Mouse (Mus musculus): ENCODE measurements around the gene S1pr2. TPM values are rescaled to one million over a fixed set of nuclear protein-coding genes. Genes with fewer than 3 reads are reported as not detected.
A peak's percentile ranks its signal among the peaks of the same experiment; 100 is the strongest.

The S1pr2 gene
- polyA plus RNA-seq, 1 experiment from 2014 or later: 10.3 TPM

GRCm38 (mm10) chr9:20991587-20991986 is 15.0 kb upstream of the S1pr2 start:
- Histone ChIP-seq H3K4me1 (ENCODE audit: control insufficient read depth, insufficient read depth, low read length) (peaks cover 4% of the 10 kb centered on the region), H3K27me3 (ENCODE audit: control insufficient read depth, insufficient read depth, low read depth, low read length) (no peaks in the 10 kb centered on the region; the same call in 1 of the 2 replicates), H3K36me3 (ENCODE audit: control insufficient read depth, insufficient read depth, low read length) (no peaks in the 10 kb centered on the region), H3K4me3 (ENCODE audit: low read depth, low read length) (no peak overlapping the region), H3K9ac (ENCODE audit: low read depth, low read length) (no peak overlapping the region), H3K4me2 (ENCODE audit: low read length) (no peak overlapping the region), H3K27ac (ENCODE audit: low read length) (no peak overlapping the region), H3K9me3 (replicated peaks; ENCODE audit: control insufficient read depth, low read length, poor library complexity, severe bottlenecking) (no peaks in the 10 kb centered on the region)
- 98% methylated on average over 4 of the region's 4 CpGs for WGBS
- no peak for ATAC-seq

GRCm38 (mm10) chr9:20990861-20991260 is 14.3 kb upstream of the S1pr2 start:
- H3K4me2 ChIP-seq (ENCODE audit: low read length): peak overlapping the region; percentile 32
- no peak overlapping the region for H3K27ac ChIP-seq (ENCODE audit: low read length)
- H3K36me3 ChIP-seq (ENCODE audit: control insufficient read depth, insufficient read depth, low read length): no peaks in the 10 kb centered on the region
- peak overlapping the region; percentile 34; the same call in 1 of the 2 replicates for H3K9ac ChIP-seq (ENCODE audit: low read depth, low read length)
- H3K4me1 ChIP-seq (ENCODE audit: control insufficient read depth, insufficient read depth, low read length): peaks cover 4% of the 10 kb centered on the region
- WGBS: 6% methylated on average over 10 of the region's 10 CpGs
- no peaks in the 10 kb centered on the region; the same call in 1 of the 2 replicates for H3K27me3 ChIP-seq (ENCODE audit: control insufficient read depth, insufficient read depth, low read depth, low read length)
- ATAC-seq: no peak
- no peaks in the 10 kb centered on the region for H3K9me3 ChIP-seq (replicated peaks; ENCODE audit: control insufficient read depth, low read length, poor library complexity, severe bottlenecking)
- no peak overlapping the region for H3K4me3 ChIP-seq (ENCODE audit: low read depth, low read length)

- Histone ChIP-seq H3K27me3 (ENCODE audit: control insufficient read depth, insufficient read depth, low read depth, low read length) (no peaks in the 10 kb centered on the region; the same call in 1 of the 2 replicates), H3K4me1 (ENCODE audit: control insufficient read depth, insufficient read depth, low read length) (peaks cover 4% of the 10 kb centered on the region), H3K4me3 (ENCODE audit: low read depth, low read length) (no peak overlapping the region), H3K9me3 (replicated peaks; ENCODE audit: control insufficient read depth, low read length, poor library complexity, severe bottlenecking) (no peaks in the 10 kb centered on the region), H3K36me3 (ENCODE audit: control insufficient read depth, insufficient read depth, low read length) (no peaks in the 10 kb centered on the region), H3K27ac (ENCODE audit: low read length) (no peak overlapping the region), H3K9ac (ENCODE audit: low read depth, low read length) (no peak overlapping the region), H3K4me2 (ENCODE audit: low read length) (no peak overlapping the region)
- no peak for ATAC-seq
- 19% methylated on average over 7 of the region's 7 CpGs for WGBS
Measured at GRCm38 (mm10) chr9:20987953-20988352, 11.4 kb upstream of the S1pr2 start.

GRCm38 (mm10) chr9:20986952-20987686 is 10.5 kb upstream of the S1pr2 start:
- no peak overlapping the region for H3K4me3 ChIP-seq (ENCODE audit: low read depth, low read length)
- H3K4me1 ChIP-seq (ENCODE audit: control insufficient read depth, insufficient read depth, low read length): peaks cover 4% of the 10 kb centered on the region
- 59% methylated on average over 15 of the region's 15 CpGs for WGBS
- no peak overlapping the region for H3K9ac ChIP-seq (ENCODE audit: low read depth, low read length)
- no peak for ATAC-seq
- H3K36me3 ChIP-seq (ENCODE audit: control insufficient read depth, insufficient read depth, low read length): no peaks in the 10 kb centered on the region
- H3K4me2 ChIP-seq (ENCODE audit: low read length): no peak overlapping the region
- no peaks in the 10 kb centered on the region; the same call in 1 of the 2 replicates for H3K27me3 ChIP-seq (ENCODE audit: control insufficient read depth, insufficient read depth, low read depth, low read length)
- no peak overlapping the region for H3K27ac ChIP-seq (ENCODE audit: low read length)
- no peaks in the 10 kb centered on the region for H3K9me3 ChIP-seq (replicated peaks; ENCODE audit: control insufficient read depth, low read length, poor library complexity, severe bottlenecking)

GRCm38 (mm10) chr9:20983169-20983568 is 6.6 kb upstream of the S1pr2 start:
- Histone ChIP-seq H3K4me3 (ENCODE audit: low read depth, low read length) (no peak overlapping the region), H3K4me2 (ENCODE audit: low read length) (no peak overlapping the region), H3K27ac (ENCODE audit: low read length) (no peak overlapping the region), H3K9ac (ENCODE audit: low read depth, low read length) (no peak overlapping the region), H3K9me3 (replicated peaks; ENCODE audit: control insufficient read depth, low read length, poor library complexity, severe bottlenecking) (no peaks in the 10 kb centered on the region), H3K4me1 (ENCODE audit: control insufficient read depth, insufficient read depth, low read length) (no peaks in the 10 kb centered on the region), H3K36me3 (ENCODE audit: control insufficient read depth, insufficient read depth, low read length) (no peaks in the 10 kb centered on the region), H3K27me3 (ENCODE audit: control insufficient read depth, insufficient read depth, low read depth, low read length) (no peaks in the 10 kb centered on the region; the same call in 1 of the 2 replicates)
- 73% methylated on average over 5 of the region's 5 CpGs for WGBS
- no peak for ATAC-seq

- H3K9me3 ChIP-seq (replicated peaks; ENCODE audit: control insufficient read depth, low read length, poor library complexity, severe bottlenecking): no peaks in the 10 kb centered on the region
- no peak overlapping the region for H3K9ac ChIP-seq (ENCODE audit: low read depth, low read length)
- H3K27ac ChIP-seq (ENCODE audit: low read length): no peak overlapping the region
- H3K4me2 ChIP-seq (ENCODE audit: low read length): no peak overlapping the region
- H3K4me1 ChIP-seq (ENCODE audit: control insufficient read depth, insufficient read depth, low read length): no peaks in the 10 kb centered on the region
- no peaks in the 10 kb centered on the region for H3K36me3 ChIP-seq (ENCODE audit: control insufficient read depth, insufficient read depth, low read length)
- 61% methylated on average over 3 of the region's 3 CpGs for whole genome bisulfite sequencing
- H3K27me3 ChIP-seq (ENCODE audit: control insufficient read depth, insufficient read depth, low read depth, low read length): no peaks in the 10 kb centered on the region
- no peak overlapping the region for H3K4me3 ChIP-seq (ENCODE audit: low read depth, low read length)
- no peak for ATAC-seq
Measured at GRCm38 (mm10) chr9:20982171-20982570, 5.6 kb upstream of the S1pr2 start.

GRCm38 (mm10) chr9:20979769-20980168 is 3.2 kb upstream of the S1pr2 start:
- Histone ChIP-seq H3K4me2 (ENCODE audit: low read length) (no peak overlapping the region), H3K36me3 (ENCODE audit: control insufficient read depth, insufficient read depth, low read length) (no peaks in the 10 kb centered on the region), H3K9me3 (replicated peaks; ENCODE audit: control insufficient read depth, low read length, poor library complexity, severe bottlenecking) (no peaks in the 10 kb centered on the region), H3K9ac (ENCODE audit: low read depth, low read length) (no peak overlapping the region), H3K4me1 (ENCODE audit: control insufficient read depth, insufficient read depth, low read length) (peaks cover 7% of the 10 kb centered on the region; the same call in 1 of the 2 replicates), H3K27ac (ENCODE audit: low read length) (no peak overlapping the region), H3K4me3 (ENCODE audit: low read depth, low read length) (no peak overlapping the region), H3K27me3 (ENCODE audit: control insufficient read depth, insufficient read depth, low read depth, low read length) (no peaks in the 10 kb centered on the region)
- WGBS: 87% methylated on average over 7 of the region's 7 CpGs
- ATAC-seq: no peak

- Histone ChIP-seq H3K9me3 (replicated peaks; ENCODE audit: control insufficient read depth, low read length, poor library complexity, severe bottlenecking) (no peaks in the 10 kb centered on the region), H3K36me3 (ENCODE audit: control insufficient read depth, insufficient read depth, low read length) (no peaks in the 10 kb centered on the region), H3K4me1 (ENCODE audit: control insufficient read depth, insufficient read depth, low read length) (peaks cover 7% of the 10 kb centered on the region; the same call in 1 of the 2 replicates), H3K27ac (ENCODE audit: low read length) (no peak overlapping the region), H3K4me3 (ENCODE audit: low read depth, low read length) (no peak overlapping the region), H3K4me2 (ENCODE audit: low read length) (no peak overlapping the region), H3K27me3 (ENCODE audit: control insufficient read depth, insufficient read depth, low read depth, low read length) (no peaks in the 10 kb centered on the region), H3K9ac (ENCODE audit: low read depth, low read length) (no peak overlapping the region)
- WGBS: 76% methylated on average over 5 of the region's 5 CpGs
- no peak for ATAC-seq
Measured at GRCm38 (mm10) chr9:20979181-20979580, 2.6 kb upstream of the S1pr2 start.

GRCm38 (mm10) chr9:20978409-20979095 is 2.0 kb upstream of the S1pr2 start:
- Histone ChIP-seq H3K27ac (ENCODE audit: low read length) (no peak overlapping the region), H3K27me3 (ENCODE audit: control insufficient read depth, insufficient read depth, low read depth, low read length) (no peaks in the 10 kb centered on the region), H3K9ac (ENCODE audit: low read depth, low read length) (no peak overlapping the region), H3K4me2 (ENCODE audit: low read length) (no peak overlapping the region), H3K4me1 (ENCODE audit: control insufficient read depth, insufficient read depth, low read length) (peaks cover 7% of the 10 kb centered on the region; the same call in 1 of the 2 replicates), H3K9me3 (replicated peaks; ENCODE audit: control insufficient read depth, low read length, poor library complexity, severe bottlenecking) (no peaks in the 10 kb centered on the region), H3K4me3 (ENCODE audit: low read depth, low read length) (no peak overlapping the region), H3K36me3 (ENCODE audit: control insufficient read depth, insufficient read depth, low read length) (no peaks in the 10 kb centered on the region)
- no peak for ATAC-seq
- WGBS: 63% methylated on average over 10 of the region's 10 CpGs
